Mouse (Mus musculus) kidney, adult 2 months (tissue): ENCODE data around the gene Spata9. TPM values are rescaled to one million over a fixed set of nuclear protein-coding genes. Genes with fewer than 3 reads are reported as not detected.

Source experiments
- DNase-seq: peaks from one replicate; pipeline ENCODE4 v3.0.0; 2021
- H3K27ac ChIP-seq: fragments of 200-500 bp; 2 replicates; pipeline ENCODE4 v1.5.1; 2012; ENCODE audit warnings: low read depth, low read length, control low read depth, inconsistent platforms; ENCODE audit not compliant: insufficient read depth
- H3K27me3 ChIP-seq: fragments of 200-500 bp; replicated peaks from 2 replicates; pipeline ENCODE4 v1.6.1; 2012; ENCODE audit warnings: mild to moderate bottlenecking, moderate library complexity, low read length, inconsistent platforms; ENCODE audit not compliant: control insufficient read depth, insufficient read depth
- H3K36me3 ChIP-seq: fragments of 200-500 bp; 2 replicates; pipeline ENCODE4 v1.6.1; 2012; ENCODE audit warnings: mild to moderate bottlenecking, moderate library complexity, low read length, inconsistent platforms; ENCODE audit not compliant: control insufficient read depth, insufficient read depth
- H3K4me1 ChIP-seq: fragments of 200-500 bp; 2 replicates; pipeline ENCODE4 v1.6.1; 2011; ENCODE audit warnings: low read length; ENCODE audit not compliant: control insufficient read depth, insufficient read depth
- H3K4me3 ChIP-seq: fragments of 200-500 bp; 2 replicates; pipeline ENCODE4 v1.5.1; 2011; ENCODE audit warnings: mild to moderate bottlenecking, low read depth, low read length, control low read depth; ENCODE audit not compliant: insufficient read depth
- CTCF ChIP-seq: fragments of 200-500 bp; conservative IDR thresholded peaks from 2 replicates; pipeline ENCODE4 v1.5.1; 2011; ENCODE audit warnings: low read depth, mild to moderate bottlenecking, control low read depth, low read length, moderate library complexity, mixed read lengths; ENCODE audit not compliant: insufficient read depth, insufficient read length
- POLR2A ChIP-seq: fragments of 200-500 bp; IDR thresholded peaks from one replicate; pipeline ENCODE4 v1.6.1; 2011; ENCODE audit warnings: low read depth, low read length, control low read depth
- WGBS: fragments of 180-500 bp; shearing (Covaris S2); methylation state at CpG from one replicate; pipeline ENCODE4 v1.1.7; 2018; 5-methylcytosine and 5-hydroxymethylcytosine counted together
- polyA plus RNA-seq: library from polyadenylated mRNA; depleted of rRNA; stranded (reverse); fragments of >200 nt; gene quantifications from 2 replicates; pipeline ENCODE4 v1.2.3, GENCODE M21; 2012

Spata9 gene
- polyA plus RNA-seq, 1 experiment = not detected

GRCm38 (mm10) chr13:75940791-75941517, 26.0 kb upstream of the Spata9 start:
- Histone ChIP-seq H3K27me3 (no peaks in the 10 kb centered on the region), H3K27ac (no peak overlapping the region), H3K4me3 (no peak overlapping the region), H3K36me3 (no peaks in the 10 kb centered on the region), H3K4me1 (no peaks in the 10 kb centered on the region)
- TF ChIP-seq CTCF = no peak
- TF ChIP-seq POLR2A = no peak
- peak; percentile 1 for DNase-seq
- 77% methylated on average over 2 of the region's 2 CpGs for WGBS

- no peak overlapping the region for H3K4me3 ChIP-seq
- H3K27ac ChIP-seq = no peak overlapping the region
These were observed 25.2 kb upstream of the Spata9 start for GRCm38 (mm10) chr13:75941518-75942295.

GRCm38 (mm10) chr13:75942731-75943130, 24.2 kb upstream of the Spata9 start:
- Histone ChIP-seq H3K36me3 (no peaks in the 10 kb centered on the region), H3K4me3 (peak overlapping the region; percentile 95), H3K27me3 (no peaks in the 10 kb centered on the region), H3K4me1 (no peaks in the 10 kb centered on the region), H3K27ac (no peak overlapping the region)
- WGBS = 2% methylated on average over 6 of the region's 6 CpGs
- no peak for TF ChIP-seq POLR2A
- TF ChIP-seq CTCF = no peak
- peak; percentile 1 for DNase-seq

More at GRCm38 (mm10) chr13:75941518-75942295, 25.2 kb upstream of the Spata9 start:
- no peaks in the 10 kb centered on the region for H3K4me1 ChIP-seq
- WGBS = 93% methylated on average over 5 of the region's 5 CpGs
- TF ChIP-seq POLR2A = no peak
- TF ChIP-seq CTCF = no peak
- H3K27me3 ChIP-seq = no peaks in the 10 kb centered on the region
- H3K36me3 ChIP-seq = no peaks in the 10 kb centered on the region
- no peak for DNase-seq

DNA sequence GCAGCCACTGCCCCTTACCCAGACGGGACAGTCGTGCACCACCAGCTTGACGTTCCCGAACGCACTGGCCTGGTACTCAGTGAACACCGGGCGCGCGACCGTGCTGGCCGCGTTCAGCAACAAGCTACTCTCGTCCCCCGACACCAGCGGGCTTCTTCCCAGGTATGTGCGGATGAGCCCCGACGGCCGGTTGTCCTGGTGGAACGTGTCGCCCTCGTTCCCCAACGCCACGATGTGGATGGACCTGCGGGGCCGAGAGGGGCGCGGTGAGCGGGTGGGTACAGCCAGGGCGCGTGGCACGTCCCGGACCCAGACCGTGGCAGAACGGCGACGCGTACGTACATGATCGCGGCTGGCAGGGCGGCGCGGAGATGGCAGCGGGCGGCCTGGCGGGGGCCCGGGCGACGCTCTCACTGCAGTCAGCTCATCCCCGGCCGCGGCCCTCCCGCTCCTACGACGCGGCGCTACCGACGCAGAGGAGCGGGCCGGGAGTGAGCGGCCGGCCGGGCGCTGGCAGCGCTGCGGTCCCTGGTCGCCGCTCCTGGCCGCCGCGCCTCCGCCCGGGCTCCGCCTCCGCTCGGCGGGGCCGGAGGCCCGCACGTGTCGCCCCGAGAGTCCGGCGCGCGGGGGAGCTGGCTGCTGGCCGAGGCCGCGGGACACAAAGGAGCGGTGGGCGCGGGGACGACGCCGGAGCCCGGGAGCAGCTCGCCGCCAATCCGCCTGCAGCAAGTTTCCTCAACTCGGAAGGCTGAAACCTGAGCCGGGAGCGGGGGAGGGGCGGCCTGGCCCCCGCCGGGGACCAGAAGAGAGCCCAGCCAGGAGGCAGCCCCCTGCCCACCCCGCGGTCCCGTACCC, 23.5 kb upstream of the Spata9 start, which contains the start of gene Rhobtb3:
TSS of gene Rhobtb3 (minus strand) at position 737 of the 855 bp plus-strand sequence.
- DNase-seq = peak; percentile 70
- H3K27me3 ChIP-seq = no peaks in the 10 kb centered on the region
- 0 out of 2 replicates have a peak within 1 kb of the TSS, but pooled peaks have one; percentile 42 for H3K27ac ChIP-seq
- WGBS = under 1% methylated on average over 107 of the region's 110 CpGs
- TF ChIP-seq POLR2A = no peak
- H3K36me3 ChIP-seq = no peaks in the 10 kb centered on the region
- H3K4me3 ChIP-seq = peak within 1 kb of the TSS; percentile 95
- no peaks in the 10 kb centered on the region for H3K4me1 ChIP-seq

- WGBS = 9% methylated on average over 7 of the region's 7 CpGs
- Histone ChIP-seq H3K27ac (no peak overlapping the region), H3K4me3 (peak overlapping the region; percentile 95), H3K36me3 (no peaks in the 10 kb centered on the region), H3K4me1 (no peaks in the 10 kb centered on the region), H3K27me3 (no peaks in the 10 kb centered on the region)
- TF ChIP-seq POLR2A (no peak), CTCF (no peak)
- DNase-seq = peak; percentile 3
These were observed 22.7 kb upstream of the Spata9 start for GRCm38 (mm10) chr13:75944044-75944820.

GRCm38 (mm10) chr13:75950295-75950694, 16.7 kb upstream of the Spata9 start:
- no peaks in the 10 kb centered on the region for H3K36me3 ChIP-seq
- 71% methylated on average over 1 of the region's 1 CpGs for WGBS
- DNase-seq = no peak
- H3K4me1 ChIP-seq = no peaks in the 10 kb centered on the region
- H3K27me3 ChIP-seq = no peaks in the 10 kb centered on the region
- H3K4me3 ChIP-seq = no peak overlapping the region
- no peak overlapping the region for H3K27ac ChIP-seq
- TF ChIP-seq CTCF (no peak), POLR2A (no peak)
